Mouse (Mus musculus) liver, adult 2 months (tissue): ENCODE measurements at regions not wholly inside any gene's neighbourhood (a gene's known extent, or its start where the extent isn't known, plus 50 kb on each side); places are given as distances from the start of the nearest gene placed in this dataset.

ENCODE experiments used
- DNase-seq: peaks from one replicate; pipeline ENCODE4 v3.0.0-alpha.2; 2011; ENCODE audit warnings: low read depth, low spot score; ENCODE audit errors: extremely low read depth
- H3K27ac ChIP-seq: fragments of 200-500 bp; replicated peaks from 2 replicates; pipeline ENCODE4 v1.5.1; 2012; ENCODE audit warnings: low read depth, mild to moderate bottlenecking, control low read depth, inconsistent platforms, low read length; ENCODE audit not compliant: insufficient read depth
- H3K27me3 ChIP-seq: fragments of 200-500 bp; 2 replicates; pipeline ENCODE4 v1.6.1; 2012; ENCODE audit warnings: mild to moderate bottlenecking, moderate library complexity, low read length, inconsistent platforms; ENCODE audit not compliant: control insufficient read depth, insufficient read depth
- H3K36me3 ChIP-seq: fragments of 200-500 bp; 2 replicates; pipeline ENCODE4 v1.6.1; 2012; ENCODE audit warnings: low read length, inconsistent platforms; ENCODE audit not compliant: control insufficient read depth, insufficient read depth
- H3K4me1 ChIP-seq: fragments of 200-500 bp; 2 replicates; pipeline ENCODE4 v1.6.1; 2011; ENCODE audit warnings: low read length; ENCODE audit not compliant: control insufficient read depth, insufficient read depth
- H3K4me3 ChIP-seq: fragments of 200-500 bp; 2 replicates; pipeline ENCODE4 v1.5.1; 2011; ENCODE audit warnings: low read depth, mild to moderate bottlenecking, control low read depth, low read length, moderate library complexity; ENCODE audit not compliant: insufficient read depth
- H3K79me2 ChIP-seq: fragments of 200-500 bp; 2 replicates; pipeline ENCODE4 v1.6.1; 2012; ENCODE audit warnings: inconsistent platforms, mild to moderate bottlenecking, low read length, moderate library complexity; ENCODE audit not compliant: control insufficient read depth, insufficient read depth
- H3K9ac ChIP-seq: fragments of 200-500 bp; 2 replicates; pipeline ENCODE4 v1.6.1; 2012; ENCODE audit warnings: low read depth, mild to moderate bottlenecking, control low read depth, inconsistent platforms, low read length
- CTCF ChIP-seq: fragments of 200-500 bp; IDR thresholded peaks from 2 replicates; pipeline ENCODE4 v1.5.1; 2011; ENCODE audit warnings: low read depth, low read length, control low read depth
- POLR2A ChIP-seq: fragments of 200-500 bp; IDR thresholded peaks from 2 replicates; pipeline ENCODE4 v1.6.1; 2011; ENCODE audit warnings: low read length, control low read depth; ENCODE audit not compliant: insufficient read depth; ENCODE audit errors: extremely low read depth
- WGBS: fragments of 180-500 bp; shearing (Covaris S2); methylation state at CpG from one replicate; pipeline ENCODE4 v1.1.7; 2018; 5-methylcytosine and 5-hydroxymethylcytosine counted together

DNA sequence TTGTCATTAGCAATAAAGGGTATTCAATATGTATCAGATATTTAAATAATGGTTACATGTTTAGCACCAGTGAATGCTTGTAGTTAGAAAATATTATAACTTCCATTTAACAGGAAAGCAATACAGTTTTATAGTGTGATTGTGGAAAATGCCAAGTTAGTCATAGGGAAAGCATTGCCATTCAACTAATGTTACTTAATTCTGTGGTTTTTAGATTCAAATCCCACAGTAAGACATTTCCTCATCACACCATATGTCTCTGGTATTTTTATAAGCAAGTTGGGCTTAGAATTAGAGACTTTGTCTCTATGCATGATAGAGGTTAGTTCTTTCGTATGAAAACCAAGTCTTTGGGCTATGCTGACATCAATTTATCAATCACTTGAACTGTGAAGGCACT lies 133.0 kb downstream of the Prr30 start:
- no peak overlapping the region for H3K9ac ChIP-seq
- no peaks in the 10 kb centered on the region for H3K4me1 ChIP-seq
- DNase-seq: no peak
- H3K79me2 ChIP-seq: no peaks in the 10 kb centered on the region
- no peak for TF ChIP-seq CTCF
- no peak for TF ChIP-seq POLR2A
- WGBS: 89% methylated on average over 1 of the region's 1 CpGs
- no peak overlapping the region for H3K27ac ChIP-seq
- no peaks in the 10 kb centered on the region for H3K27me3 ChIP-seq
- no peak overlapping the region for H3K4me3 ChIP-seq
- H3K36me3 ChIP-seq: no peaks in the 10 kb centered on the region

DNA sequence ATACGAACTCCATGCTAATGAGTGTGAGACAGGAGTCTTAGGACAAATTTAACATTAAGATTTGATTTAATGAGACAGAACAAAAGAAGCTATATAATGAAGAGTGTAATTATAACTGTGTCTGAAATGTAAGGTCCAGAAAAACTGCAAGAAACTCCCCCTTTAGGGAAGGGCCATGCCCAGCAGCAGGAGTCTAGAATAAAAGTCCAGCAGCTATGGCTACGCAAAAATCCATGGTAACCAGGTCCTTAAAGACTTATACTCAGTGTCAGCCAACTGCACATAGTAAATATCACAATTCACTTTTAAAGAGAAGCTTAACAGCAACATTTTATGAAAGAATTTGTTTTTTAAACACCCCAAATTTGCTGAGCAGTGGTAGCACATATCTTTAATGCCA lies 143.3 kb downstream of the Prr30 start:
- Histone ChIP-seq H3K36me3 (no peaks in the 10 kb centered on the region), H3K27ac (no peak overlapping the region), H3K27me3 (no peaks in the 10 kb centered on the region), H3K4me3 (no peak overlapping the region), H3K79me2 (no peaks in the 10 kb centered on the region), H3K9ac (no peak overlapping the region), H3K4me1 (no peaks in the 10 kb centered on the region)
- DNase-seq: no peak
- TF ChIP-seq CTCF (no peak), POLR2A (no peak)
- WGBS: 85% methylated on average over 2 of the region's 2 CpGs

DNA sequence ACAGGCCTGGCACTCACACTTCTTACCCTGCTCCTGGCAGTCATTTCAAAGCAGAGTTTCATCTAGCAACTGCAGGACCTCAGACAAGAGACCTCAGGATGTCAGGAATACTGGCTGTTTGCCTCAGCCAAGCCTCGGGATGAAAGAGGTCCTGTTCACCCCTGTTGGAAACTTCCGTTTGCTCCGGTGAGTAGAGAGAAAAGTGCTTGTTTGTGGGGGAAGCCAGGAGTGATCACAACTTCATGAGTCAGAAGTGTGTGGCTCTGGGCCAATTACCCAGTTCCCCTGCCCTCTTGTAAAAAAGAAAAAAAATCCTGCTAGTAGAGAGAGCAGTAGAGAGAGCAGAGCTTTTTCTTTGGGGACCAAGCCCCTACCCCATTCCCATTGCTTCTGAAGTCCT lies 144.2 kb downstream of the Prr30 start:
- H3K36me3 ChIP-seq: no peaks in the 10 kb centered on the region
- no peak overlapping the region for H3K9ac ChIP-seq
- H3K79me2 ChIP-seq: no peaks in the 10 kb centered on the region
- H3K4me3 ChIP-seq: no peak overlapping the region
- WGBS: 45% methylated on average over 3 of the region's 3 CpGs
- H3K4me1 ChIP-seq: no peaks in the 10 kb centered on the region
- DNase-seq: no peak
- H3K27ac ChIP-seq: no peak overlapping the region
- H3K27me3 ChIP-seq: no peaks in the 10 kb centered on the region
- TF ChIP-seq CTCF (no peak), POLR2A (no peak)

DNA sequence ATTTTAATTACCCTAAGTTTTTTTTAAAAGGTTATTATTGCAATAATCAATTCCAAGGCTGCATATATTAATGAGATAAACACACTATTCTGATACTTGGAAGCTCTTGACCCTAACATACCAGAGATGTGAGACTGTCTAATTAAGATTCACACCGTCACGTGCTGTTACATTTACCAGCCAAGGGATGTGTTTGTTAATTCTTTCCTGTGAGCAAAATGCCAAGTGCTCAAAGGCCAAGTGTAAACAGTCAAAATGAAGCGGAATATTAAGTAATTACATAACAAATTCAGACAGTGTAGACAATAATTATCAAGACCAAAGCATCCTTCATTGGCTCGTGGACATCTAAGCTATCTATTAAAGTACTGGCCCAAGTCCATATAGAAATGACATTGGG lies 145.3 kb downstream of the Prr30 start:
- 76% methylated on average over 4 of the region's 4 CpGs for WGBS
- TF ChIP-seq POLR2A (no peak), CTCF (no peak)
- no peak overlapping the region for H3K27ac ChIP-seq
- no peaks in the 10 kb centered on the region for H3K79me2 ChIP-seq
- no peak overlapping the region for H3K9ac ChIP-seq
- H3K4me3 ChIP-seq: no peak overlapping the region
- peak; percentile 27 for DNase-seq
- no peaks in the 10 kb centered on the region for H3K27me3 ChIP-seq
- H3K4me1 ChIP-seq: no peaks in the 10 kb centered on the region
- no peaks in the 10 kb centered on the region for H3K36me3 ChIP-seq

DNA sequence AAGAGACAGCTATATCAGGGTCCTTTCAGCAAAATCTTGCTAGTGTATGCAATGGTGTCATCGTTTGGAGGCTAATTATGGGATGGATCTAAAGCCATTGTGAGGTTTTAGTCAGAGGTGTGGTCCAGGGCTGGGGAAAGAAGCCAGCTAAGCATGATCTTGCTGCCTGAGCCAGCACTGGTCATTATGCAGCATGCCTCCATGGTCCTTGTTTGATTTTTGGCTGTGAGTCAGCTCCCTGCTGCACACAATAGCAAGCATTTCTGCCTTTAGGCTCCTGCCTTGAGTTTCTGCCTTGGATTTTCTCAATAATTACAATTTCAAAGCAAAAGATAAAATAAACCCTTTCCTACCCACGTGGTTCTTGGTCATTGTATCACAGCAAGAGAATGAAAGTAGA lies 147.4 kb downstream of the Prr30 start:
- no peaks in the 10 kb centered on the region for H3K27me3 ChIP-seq
- WGBS: 58% methylated on average over 2 of the region's 2 CpGs
- no peaks in the 10 kb centered on the region for H3K79me2 ChIP-seq
- DNase-seq: no peak
- no peak overlapping the region for H3K9ac ChIP-seq
- no peak overlapping the region for H3K27ac ChIP-seq
- H3K36me3 ChIP-seq: no peaks in the 10 kb centered on the region
- TF ChIP-seq CTCF: no peak
- no peak for TF ChIP-seq POLR2A
- no peaks in the 10 kb centered on the region for H3K4me1 ChIP-seq
- H3K4me3 ChIP-seq: no peak overlapping the region

DNA sequence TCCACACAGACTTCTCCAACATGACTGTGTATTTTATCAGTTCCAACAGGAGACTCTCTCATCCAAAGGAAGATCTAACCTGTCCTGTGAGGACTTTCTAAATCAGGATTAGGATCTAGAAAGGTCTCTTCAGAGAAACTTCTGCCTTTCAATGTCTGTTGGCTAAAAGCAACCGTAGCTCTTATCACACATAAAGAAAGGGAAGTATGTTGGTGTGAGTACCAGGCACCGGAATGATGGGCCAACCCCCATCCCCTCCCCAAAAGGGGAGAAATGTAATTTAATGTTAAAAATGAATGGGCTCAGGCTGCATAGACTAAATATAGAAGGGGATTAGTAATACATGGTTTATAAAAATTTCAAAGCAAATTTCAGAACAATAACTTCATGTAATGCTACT lies 149.9 kb downstream of the Prr30 start:
- no peaks in the 10 kb centered on the region for H3K79me2 ChIP-seq
- H3K27me3 ChIP-seq: no peaks in the 10 kb centered on the region
- no peaks in the 10 kb centered on the region for H3K4me1 ChIP-seq
- no peak overlapping the region for H3K4me3 ChIP-seq
- no peak overlapping the region for H3K27ac ChIP-seq
- no peaks in the 10 kb centered on the region for H3K36me3 ChIP-seq
- 75% methylated on average over 2 of the region's 2 CpGs for WGBS
- TF ChIP-seq CTCF (no peak), POLR2A (no peak)
- H3K9ac ChIP-seq: no peak overlapping the region
- DNase-seq: no peak
